Mouse (Mus musculus) heart, embryonic 15.5 days (tissue): Measurements from ENCODE around the gene Cd3d. TPM values are rescaled to one million over a fixed set of nuclear protein-coding genes. Genes with fewer than 3 reads are reported as not detected.

Experiments
- ATAC-seq: fragments of 200-750 bp; cut with Nextera tagmentation; replicated peaks from 2 replicates; pipeline ENCODE4 v1.8.0; 2017; ENCODE audit warnings: low read depth, moderate TSS enrichment; ENCODE audit not compliant: insufficient number of reproducible peaks, insufficient read depth, low FRiP score
- H3K27ac ChIP-seq: fragments of 300-500 bp; sonication (generic); 2 replicates; pipeline ENCODE4 v1.5.1; 2015; ENCODE audit warnings: mild to moderate bottlenecking, inconsistent platforms
- H3K27me3 ChIP-seq: fragments of 300-500 bp; sonication (generic); 2 replicates; pipeline ENCODE4 v1.6.1; 2015; ENCODE audit warnings: inconsistent platforms
- H3K36me3 ChIP-seq: fragments of 300-500 bp; sonication (generic); 2 replicates; pipeline ENCODE4 v1.6.1; 2015; ENCODE audit warnings: mild to moderate bottlenecking, inconsistent platforms
- H3K4me1 ChIP-seq: fragments of 300-500 bp; sonication (generic); replicated peaks from 2 replicates; pipeline ENCODE4 v1.6.1; 2015; ENCODE audit warnings: inconsistent platforms
- H3K4me2 ChIP-seq: fragments of 300-500 bp; sonication (generic); 2 replicates; pipeline ENCODE4 v1.6.1; 2015; ENCODE audit warnings: inconsistent platforms, mild to moderate bottlenecking, moderate library complexity
- H3K4me3 ChIP-seq: fragments of 300-500 bp; sonication (generic); 2 replicates; pipeline ENCODE4 v1.5.1; 2015; ENCODE audit warnings: mild to moderate bottlenecking, inconsistent platforms
- H3K9ac ChIP-seq: fragments of 300-500 bp; sonication (generic); 2 replicates; pipeline ENCODE4 v1.6.1; 2015; ENCODE audit warnings: mild to moderate bottlenecking, inconsistent platforms
- H3K9me3 ChIP-seq: fragments of 300-500 bp; sonication (generic); replicated peaks from 2 replicates; pipeline ENCODE4 v1.6.1; 2016; ENCODE audit warnings: inconsistent platforms
- WGBS: fragments of 180-500 bp; shearing (Covaris S2); methylation state at CpG from one replicate; pipeline ENCODE4 v1.1.7; 2015; ENCODE audit warnings: mixed read lengths; 5-methylcytosine and 5-hydroxymethylcytosine counted together
- polyA plus RNA-seq: library from polyadenylated mRNA; unstranded; fragments of >200 nt; fragmentation: Nextera tagmentation; extraction: Ambion mirVana; gene quantifications from 2 replicates; pipeline ENCODE4 v1.2.1, GENCODE M21; 2015

Cd3d gene
- polyA plus RNA-seq, 1 experiment from 2014 or later = 1.4 TPM

DNA sequence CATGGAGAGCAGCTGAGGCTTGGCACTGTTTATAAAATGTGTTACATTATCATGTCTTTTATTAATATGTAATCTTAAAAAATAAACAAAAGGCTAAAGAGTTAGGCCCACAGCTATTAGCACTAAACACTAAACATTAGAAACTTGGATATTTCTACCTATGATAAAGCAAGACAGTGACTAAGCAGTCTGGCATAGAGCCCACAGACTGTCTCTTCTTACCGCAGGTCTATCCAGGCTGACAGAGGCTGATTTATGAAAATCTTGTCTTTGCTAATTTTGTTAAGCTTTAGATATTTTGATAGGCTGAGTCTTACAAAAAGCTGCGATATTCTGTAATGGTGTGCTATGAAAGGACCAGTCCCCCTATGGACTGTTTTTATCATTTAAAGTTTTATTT, 11.7 kb downstream of the Cd3d start:
- no peak overlapping the region for H3K4me3 ChIP-seq
- no peak overlapping the region for H3K27ac ChIP-seq
- no peaks in the 10 kb centered on the region for H3K27me3 ChIP-seq
- no peak overlapping the region for H3K9ac ChIP-seq
- 75% methylated on average over 2 of the region's 2 CpGs for WGBS
- no peak for ATAC-seq
- no peak overlapping the region for H3K4me2 ChIP-seq
- H3K36me3 ChIP-seq = no peaks in the 10 kb centered on the region
- no peaks in the 10 kb centered on the region for H3K9me3 ChIP-seq
- H3K4me1 ChIP-seq = no peaks in the 10 kb centered on the region

DNA sequence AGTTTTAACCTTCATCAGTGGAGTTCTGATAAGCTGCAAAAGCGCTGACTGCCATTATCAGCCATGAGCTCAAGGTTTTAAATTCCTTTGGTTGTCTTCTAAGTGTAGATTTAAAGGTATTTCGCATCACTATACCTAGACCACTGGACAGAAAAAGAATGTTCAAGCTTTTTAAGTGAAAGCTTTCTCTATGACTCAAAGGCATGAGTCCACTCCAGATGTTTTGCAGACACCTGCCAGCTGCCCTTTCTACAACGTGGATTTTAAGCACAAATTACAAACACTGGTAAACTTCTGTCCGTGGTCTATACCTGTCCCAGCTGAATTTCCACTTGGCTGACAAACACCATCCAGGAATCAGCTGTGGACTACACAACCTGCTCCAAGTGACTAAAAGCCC, 13.4 kb downstream of the Cd3d start:
- WGBS = 59% methylated on average over 4 of the region's 4 CpGs
- Histone ChIP-seq H3K27me3 (0 out of 2 replicates have a peak, but pooled peaks cover 3% of the 10 kb centered on the region), H3K4me3 (no peak overlapping the region), H3K4me1 (no peaks in the 10 kb centered on the region), H3K27ac (no peak overlapping the region), H3K36me3 (no peaks in the 10 kb centered on the region), H3K9ac (no peak overlapping the region), H3K4me2 (no peak overlapping the region), H3K9me3 (no peaks in the 10 kb centered on the region)
- no peak for ATAC-seq

DNA sequence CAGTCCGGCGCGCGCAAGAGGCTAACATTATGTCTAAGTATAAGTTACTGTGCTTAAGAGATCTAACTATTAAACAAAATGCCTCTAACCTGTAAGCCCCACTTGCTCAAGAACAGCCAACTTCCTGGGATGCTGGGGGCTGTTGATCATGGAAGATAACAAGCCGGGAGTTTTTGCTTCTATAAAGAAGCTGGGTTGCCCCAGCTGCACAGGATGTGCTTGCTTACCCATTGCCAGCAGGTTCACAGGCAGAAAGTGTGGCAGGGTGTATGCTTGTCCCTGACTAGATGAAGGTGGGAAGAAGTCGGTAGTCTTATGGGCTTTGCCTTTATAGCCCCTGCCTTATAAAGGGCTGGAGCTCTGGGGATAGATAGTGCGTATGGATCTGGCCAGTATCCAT, 15.0 kb downstream of the Cd3d start:
- Histone ChIP-seq H3K36me3 (no peaks in the 10 kb centered on the region), H3K9me3 (no peaks in the 10 kb centered on the region), H3K4me3 (no peak overlapping the region), H3K4me2 (no peak overlapping the region), H3K4me1 (no peaks in the 10 kb centered on the region), H3K9ac (no peak overlapping the region), H3K27ac (no peak overlapping the region), H3K27me3 (0 out of 2 replicates have a peak, but pooled peaks cover 3% of the 10 kb centered on the region)
- no peak for ATAC-seq
- WGBS = 90% methylated on average over 7 of the region's 7 CpGs

DNA sequence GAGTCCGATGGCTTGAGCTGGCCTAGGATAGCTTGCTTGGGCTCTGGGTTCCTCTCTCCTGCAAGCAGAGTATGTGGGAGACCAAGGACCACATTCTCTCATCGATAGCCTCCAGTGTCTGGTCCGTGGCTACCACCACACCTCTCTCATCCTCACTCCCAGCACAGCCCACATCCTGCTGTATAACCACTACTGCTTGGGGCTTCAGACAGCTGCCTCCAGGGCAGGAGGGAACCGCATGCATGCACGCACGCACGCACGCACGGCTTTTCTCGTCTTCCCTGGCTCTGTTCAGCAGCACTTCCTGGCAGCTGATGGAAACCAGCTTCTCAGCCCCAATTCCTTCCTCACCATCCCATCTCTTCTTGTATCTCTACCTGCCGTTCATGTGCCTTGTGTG, 16.6 kb downstream of the Cd3d start:
- no peak overlapping the region for H3K9ac ChIP-seq
- no peak overlapping the region for H3K4me3 ChIP-seq
- no peaks in the 10 kb centered on the region for H3K9me3 ChIP-seq
- H3K27ac ChIP-seq = no peak overlapping the region
- H3K4me1 ChIP-seq = no peaks in the 10 kb centered on the region
- no peak for ATAC-seq
- H3K27me3 ChIP-seq = 0 out of 2 replicates have a peak, but pooled peaks cover 3% of the 10 kb centered on the region
- H3K36me3 ChIP-seq = no peaks in the 10 kb centered on the region
- 52% methylated on average over 11 of the region's 11 CpGs for WGBS
- no peak overlapping the region for H3K4me2 ChIP-seq

DNA sequence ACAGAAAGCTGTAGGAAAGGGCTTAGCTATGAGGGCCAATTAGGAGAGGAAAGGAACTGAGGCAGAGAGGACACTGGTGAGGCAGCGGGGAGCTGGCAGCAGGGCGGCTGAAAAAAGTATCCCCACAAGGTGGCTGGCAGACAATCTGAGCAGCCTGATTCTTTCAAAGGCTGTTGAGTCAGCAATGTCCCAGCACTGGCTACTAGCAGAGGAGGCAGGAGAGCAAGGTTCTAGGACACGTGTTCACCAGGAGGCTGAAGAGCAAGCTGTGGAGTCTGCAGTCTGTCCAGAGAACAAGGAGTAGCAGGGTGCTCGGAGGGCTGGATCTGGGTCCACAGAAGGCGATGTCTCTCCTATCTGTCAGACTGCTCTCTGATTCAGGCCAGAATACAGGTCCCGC, 17.6 kb downstream of the Cd3d start:
- Histone ChIP-seq H3K36me3 (no peaks in the 10 kb centered on the region), H3K4me3 (no peak overlapping the region), H3K4me2 (no peak overlapping the region), H3K4me1 (no peaks in the 10 kb centered on the region), H3K27ac (no peak overlapping the region), H3K27me3 (0 out of 2 replicates have a peak, but pooled peaks cover 3% of the 10 kb centered on the region), H3K9me3 (no peaks in the 10 kb centered on the region), H3K9ac (no peak overlapping the region)
- ATAC-seq = no peak
- 47% methylated on average over 6 of the region's 6 CpGs for WGBS

DNA sequence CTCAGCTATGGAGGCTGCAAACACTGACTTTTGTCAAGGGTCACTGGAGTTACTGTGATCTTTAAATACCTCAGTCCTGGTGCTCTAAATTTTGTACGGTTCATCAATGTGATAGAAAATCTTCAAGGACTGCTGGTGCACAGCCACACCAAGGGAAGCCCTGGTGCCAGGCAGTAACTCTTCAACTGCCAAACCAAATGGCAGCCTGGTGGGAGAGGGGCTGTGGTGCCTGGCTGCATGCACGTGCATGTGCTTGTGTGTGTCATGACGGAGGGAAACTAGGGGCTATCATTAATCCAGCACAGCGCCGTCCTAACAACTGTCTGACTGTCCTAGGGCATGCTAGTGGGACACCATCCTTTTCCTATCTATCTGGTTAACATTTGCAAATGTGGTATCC, 18.2 kb downstream of the Cd3d start:
- 71% methylated on average over 5 of the region's 5 CpGs for WGBS
- H3K4me3 ChIP-seq = no peak overlapping the region
- H3K9ac ChIP-seq = no peak overlapping the region
- H3K9me3 ChIP-seq = no peaks in the 10 kb centered on the region
- H3K36me3 ChIP-seq = no peaks in the 10 kb centered on the region
- no peak overlapping the region for H3K27ac ChIP-seq
- peaks cover 6% of the 10 kb centered on the region; the same call in 1 of the 2 replicates for H3K27me3 ChIP-seq
- H3K4me2 ChIP-seq = no peak overlapping the region
- no peak for ATAC-seq
- no peaks in the 10 kb centered on the region for H3K4me1 ChIP-seq

DNA sequence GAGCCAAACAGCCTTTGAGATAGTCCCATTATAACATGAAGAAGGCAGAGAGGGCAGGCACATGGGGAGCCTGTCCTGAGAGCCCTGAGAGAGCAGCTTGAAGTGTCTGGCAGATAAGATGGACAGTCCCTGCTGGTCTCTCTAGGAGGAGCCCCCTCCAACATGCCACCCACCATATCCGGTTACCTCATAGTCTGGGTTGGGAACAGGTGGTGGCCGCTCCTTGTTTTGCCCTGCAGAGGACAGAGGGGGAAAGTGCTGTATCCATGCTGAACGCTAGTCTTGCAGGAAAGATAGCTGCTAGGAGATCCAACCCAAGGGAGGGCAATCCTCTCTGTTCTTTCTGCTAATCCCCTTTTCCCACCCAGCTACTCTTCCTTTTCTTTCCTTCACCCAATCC, 18.7 kb downstream of the Cd3d start:
- 53% methylated on average over 3 of the region's 3 CpGs for WGBS
- ATAC-seq = no peak

DNA sequence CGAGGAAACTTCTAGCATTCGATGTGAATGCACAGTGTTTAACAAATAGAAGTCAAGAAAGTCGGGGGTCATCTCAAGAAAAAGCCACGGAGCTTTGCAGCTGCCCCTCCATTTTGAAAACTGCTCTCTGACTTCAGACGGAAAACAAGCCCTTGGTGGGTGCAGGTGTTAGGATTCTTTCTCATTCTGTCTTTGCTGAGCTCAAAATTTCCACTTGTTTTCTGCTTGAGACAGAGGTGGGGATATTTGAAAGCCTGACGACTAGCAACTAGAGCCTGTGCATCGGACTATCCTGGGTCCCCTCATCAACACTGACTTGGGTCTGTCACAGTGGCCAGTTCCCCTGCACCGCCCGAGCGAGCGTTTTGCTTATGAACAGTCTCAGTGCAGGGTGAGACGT, 25.8 kb downstream of the Cd3d start:
- Histone ChIP-seq H3K36me3 (no peaks in the 10 kb centered on the region), H3K27me3 (peaks cover 4% of the 10 kb centered on the region; the same call in 1 of the 2 replicates), H3K27ac (no peak overlapping the region), H3K4me2 (no peak overlapping the region), H3K9me3 (no peaks in the 10 kb centered on the region), H3K4me3 (no peak overlapping the region), H3K9ac (no peak overlapping the region), H3K4me1 (no peaks in the 10 kb centered on the region)
- WGBS = 69% methylated on average over 12 of the region's 12 CpGs
- no peak for ATAC-seq

More for the DNA sequence above, 18.7 kb downstream of the Cd3d start:
- no peaks in the 10 kb centered on the region for H3K36me3 ChIP-seq
- no peak overlapping the region for H3K9ac ChIP-seq
- no peaks in the 10 kb centered on the region for H3K4me1 ChIP-seq
- no peak overlapping the region for H3K4me3 ChIP-seq
- no peak overlapping the region for H3K27ac ChIP-seq
- peaks cover 7% of the 10 kb centered on the region; the same call in 1 of the 2 replicates for H3K27me3 ChIP-seq
- H3K4me2 ChIP-seq = no peak overlapping the region
- H3K9me3 ChIP-seq = no peaks in the 10 kb centered on the region

DNA sequence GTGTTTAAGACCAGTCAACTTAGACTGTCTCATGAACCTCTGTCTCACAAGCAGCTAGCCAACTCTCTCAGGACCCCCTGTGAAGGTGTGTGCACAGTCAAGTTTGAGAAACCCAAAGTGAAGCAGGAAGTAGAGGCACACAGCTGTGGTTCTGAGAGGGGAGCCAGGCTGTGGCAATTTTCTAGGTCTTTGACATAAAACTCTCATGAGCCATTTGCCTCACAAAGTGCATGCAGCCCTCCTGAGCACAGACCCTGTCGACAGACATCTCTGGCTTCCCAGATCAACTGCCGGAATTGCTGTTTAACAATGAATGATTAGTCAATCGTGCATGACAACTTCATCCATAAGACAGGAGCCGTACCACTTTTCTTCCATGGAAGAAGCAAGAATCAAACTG, 26.8 kb downstream of the Cd3d start:
- H3K4me3 ChIP-seq = peak overlapping the region; percentile 3; the same call in 1 of the 2 replicates
- H3K27me3 ChIP-seq = peaks cover 4% of the 10 kb centered on the region; the same call in 1 of the 2 replicates
- H3K9ac ChIP-seq = no peak overlapping the region
- no peaks in the 10 kb centered on the region for H3K9me3 ChIP-seq
- no peak for ATAC-seq
- H3K27ac ChIP-seq = no peak overlapping the region; the same call in 1 of the 2 replicates
- no peak overlapping the region for H3K4me2 ChIP-seq
- H3K36me3 ChIP-seq = no peaks in the 10 kb centered on the region
- 70% methylated on average over 4 of the region's 4 CpGs for WGBS
- H3K4me1 ChIP-seq = no peaks in the 10 kb centered on the region

DNA sequence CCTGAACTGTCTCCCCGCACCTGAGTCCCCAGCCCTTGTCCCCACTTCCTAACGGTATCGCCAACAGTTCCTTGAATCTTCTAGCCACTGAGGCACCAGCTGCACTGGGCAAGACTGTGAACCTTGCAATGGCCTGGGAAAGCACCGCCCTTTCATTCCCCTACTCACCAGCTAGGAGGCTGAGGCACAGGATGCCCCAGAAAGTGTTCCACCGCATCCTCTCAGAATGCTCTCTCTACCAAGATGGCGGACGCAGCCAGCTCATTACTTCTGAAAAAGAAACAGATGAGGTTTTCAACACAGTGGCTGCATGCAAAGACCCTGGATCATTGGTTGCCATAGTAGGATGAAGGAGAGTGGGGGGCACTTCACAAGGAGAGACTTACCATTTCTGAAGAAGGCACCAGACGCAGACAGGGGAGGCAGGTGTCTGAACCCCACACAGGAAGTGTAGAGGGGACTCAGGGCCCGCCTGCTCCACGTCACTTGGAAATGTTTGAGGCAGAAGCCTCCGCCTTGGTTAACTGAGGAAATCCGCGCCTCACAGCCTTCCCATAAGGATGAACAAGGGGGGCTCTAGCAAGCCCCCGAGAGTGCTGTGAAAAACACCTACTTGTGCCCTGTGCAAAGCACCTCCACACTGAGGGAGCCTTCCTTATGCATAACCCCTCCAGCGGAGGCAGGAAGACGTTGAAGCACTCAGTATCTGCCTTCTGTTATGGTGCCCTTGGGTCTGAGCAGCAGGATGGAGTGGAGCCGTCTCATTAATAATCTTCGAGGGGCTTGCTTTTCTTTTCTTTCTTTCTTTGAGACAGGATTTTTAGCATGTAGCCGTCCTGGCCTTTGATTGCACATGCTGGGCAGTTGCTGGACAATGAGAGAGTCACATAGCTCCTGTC, 27.8 kb downstream of the Cd3d start, which contains the start of gene Cd3e:
Gene Cd3e, minus strand, starts transcription at position 448 of the 899 bp plus-strand sequence.
- H3K27me3 ChIP-seq = peaks cover 4% of the 10 kb centered on the region; the same call in 1 of the 2 replicates
- no peaks in the 10 kb centered on the region for H3K36me3 ChIP-seq
- H3K4me1 ChIP-seq = no peaks in the 10 kb centered on the region
- H3K4me3 ChIP-seq = peak within 1 kb of the TSS; percentile 3; the same call in 1 of the 2 replicates
- peak within 1 kb of the TSS; percentile 16; the same call in 1 of the 2 replicates for H3K27ac ChIP-seq
- no peak for ATAC-seq
- H3K4me2 ChIP-seq = no peak within 1 kb of the TSS
- H3K9ac ChIP-seq = no peak within 1 kb of the TSS
- WGBS = 73% methylated on average over 19 of the region's 19 CpGs
- H3K9me3 ChIP-seq = no peaks in the 10 kb centered on the region

DNA sequence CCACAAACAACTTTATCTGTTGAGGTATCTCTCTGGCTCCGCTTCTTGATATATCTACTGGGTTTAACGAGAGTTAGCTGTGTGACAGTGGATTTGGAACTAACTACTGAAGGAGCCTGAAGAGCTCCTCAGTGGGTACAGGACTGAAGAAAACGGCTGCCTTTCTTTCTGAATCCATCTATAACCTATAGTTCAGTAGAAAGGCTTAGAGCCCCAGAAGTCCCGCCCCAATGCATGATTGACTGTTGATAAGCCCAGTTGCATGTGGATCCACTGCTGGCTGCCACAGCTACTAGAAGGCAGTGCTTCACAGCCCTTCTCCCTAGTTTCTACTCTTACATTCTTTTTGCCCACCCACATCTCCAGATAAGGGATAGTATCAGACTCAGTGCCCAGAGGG, 28.9 kb downstream of the Cd3d start:
- Histone ChIP-seq H3K36me3 (no peaks in the 10 kb centered on the region), H3K9me3 (no peaks in the 10 kb centered on the region), H3K4me3 (no peak overlapping the region), H3K4me1 (no peaks in the 10 kb centered on the region), H3K27ac (peak overlapping the region; percentile 16; the same call in 1 of the 2 replicates), H3K4me2 (no peak overlapping the region), H3K27me3 (no peaks in the 10 kb centered on the region), H3K9ac (no peak overlapping the region)
- no peak for ATAC-seq
- WGBS = 60% methylated on average over 4 of the region's 4 CpGs
